ENCODE assay signal across 8 mouse cellular contexts in genomic region chr16:18425475-18426214, GRCm38 (mm10). TPM values are rescaled to one million over a fixed set of nuclear protein-coding genes. Genes with fewer than 3 reads are reported as not detected.
A peak's percentile ranks its signal among the peaks of the same experiment; 100 is the strongest.
DNase-seq lines count a peak whose midpoint lies in the region; ATAC-seq and TF ChIP-seq lines count a peak whose summit lies in the region.

No protein-coding gene starts in this region.

- TF ChIP-seq EP300 in MEL (IDR thresholded peaks at IDR 0.05; ENCODE audit: low read depth in 1 of 2, low read length in 2 of 2), result no peak
- no peak for TF ChIP-seq EP300 in liver, embryonic 14.5 days (IDR thresholded peaks at IDR 0.05; ENCODE audit: low read depth)

- intact Hi-C loops in left cerebral cortex, postnatal 25 days (cut with DNase I), result loop anchor here (1.0 kb wide), 1 partner anchor 80 kb away; no protein-coding TSS in a partner anchor

- DNase-seq in kidney, postnatal 14 days, result no peak
- DNase-seq in MEL (ENCODE audit: low read depth, low spot score), result peak; percentile 53
- no peak for DNase-seq in liver, embryonic 14.5 days (ENCODE audit: low read depth in 3 of 3, low spot score in 3 of 3)
- DNase-seq in left cerebral cortex, postnatal 25 days (ENCODE audit: low spot score in 2 of 2), result no peak
- no peak for DNase-seq in adrenal gland, postnatal 36 days
- no peak for DNase-seq in yolk sac, embryonic 10.5 days (ENCODE audit: low spot score)

- H3K9me3 ChIP-seq in kidney, embryonic 15.5 days (replicated peaks), result no peaks in the 10 kb centered on the region
- H3K9me3 ChIP-seq in MEL (replicated peaks; ENCODE audit: insufficient read depth, low read length), result no peaks in the 10 kb centered on the region
- no peaks in the 10 kb centered on the region for H3K9me3 ChIP-seq in heart, embryonic 15.5 days (replicated peaks)
- no peaks in the 10 kb centered on the region for H3K9me3 ChIP-seq in liver, embryonic 14.5 days (ENCODE audit: control insufficient read depth, low read length)

- peak overlapping the region; percentile 77 for H3K4me2 ChIP-seq in kidney, embryonic 15.5 days
- peak overlapping the region; percentile 90 for H3K4me2 ChIP-seq in heart, embryonic 15.5 days
- peak overlapping the region; percentile 96 for H3K4me2 ChIP-seq in liver, embryonic 14.5 days (ENCODE audit: low read depth)

- H3K4me3 ChIP-seq in kidney, embryonic 15.5 days (replicated peaks), result peak overlapping the region; percentile 85
- H3K4me3 ChIP-seq in MEL (ENCODE audit: control insufficient read depth in 1 of 2, insufficient read depth in 1 of 2, low read depth in 2 of 2, low read length in 2 of 2), result peak overlapping the region; percentile 80 to 100
- peak overlapping the region; percentile 89 for H3K4me3 ChIP-seq in heart, embryonic 15.5 days
- peak overlapping the region; percentile 82 to 96 for H3K4me3 ChIP-seq in liver, embryonic 14.5 days (ENCODE audit: insufficient read depth in 1 of 2, low read depth in 2 of 2, low read length in 2 of 2)

- no peak for TF ChIP-seq CTCF in MEL (IDR thresholded peaks at IDR 0.05 in 2 of 3, conservative IDR thresholded peaks at IDR 0.05 in 1 of 3; ENCODE audit: control insufficient read depth in 1 of 3, insufficient read depth in 1 of 3, low read depth in 2 of 3, low read length in 3 of 3, poor library complexity in 1 of 3, severe bottlenecking in 1 of 3)
- TF ChIP-seq CTCF in liver, embryonic 14.5 days (IDR thresholded peaks at IDR 0.05; ENCODE audit: low read depth), result no peak

- TF ChIP-seq RAD21 in MEL (IDR thresholded peaks at IDR 0.05; ENCODE audit: low read depth, low read length), result no peak

- peak overlapping the region; percentile 84 for H3K27ac ChIP-seq in kidney, embryonic 15.5 days
- peak overlapping the region; percentile 52 for H3K27ac ChIP-seq in MEL (ENCODE audit: control insufficient read depth, low read depth, low read length)
- peak overlapping the region; percentile 82 for H3K27ac ChIP-seq in heart, embryonic 15.5 days
- peak overlapping the region; percentile 98 for H3K27ac ChIP-seq in liver, embryonic 14.5 days

- 21% methylated on average over 10 of the region's 10 CpGs for WGBS in kidney, embryonic 15.5 days
- 17% methylated on average over 10 of the region's 10 CpGs for WGBS in heart, embryonic 15.5 days
- WGBS in liver, embryonic 14.5 days (ENCODE audit: insufficient replicate concordance), result 8% methylated on average over 10 of the region's 10 CpGs

- TF ChIP-seq POLR2A in MEL (IDR thresholded peaks at IDR 0.05; ENCODE audit: control insufficient read depth in 1 of 2, insufficient read depth in 1 of 2, low read depth in 1 of 2, low read length in 2 of 2, poor library complexity in 1 of 2), result no peak

- peaks cover 39% of the 10 kb centered on the region for H3K4me1 ChIP-seq in kidney, embryonic 15.5 days
- H3K4me1 ChIP-seq in MEL (ENCODE audit: control insufficient read depth in 1 of 2, insufficient read depth in 2 of 2, low read length in 2 of 2), result peaks cover 31 to 37% of the 10 kb centered on the region in 2 experiments
- H3K4me1 ChIP-seq in heart, embryonic 15.5 days (replicated peaks), result peaks cover 41% of the 10 kb centered on the region
- peaks cover 33 to 39% of the 10 kb centered on the region in 2 experiments for H3K4me1 ChIP-seq in liver, embryonic 14.5 days (replicated peaks; ENCODE audit: control insufficient read depth in 2 of 2, insufficient read depth in 2 of 2, low read length in 1 of 2)

- H3K9ac ChIP-seq in kidney, embryonic 15.5 days, result peak overlapping the region; percentile 78
- H3K9ac ChIP-seq in MEL (ENCODE audit: control insufficient read depth, low read depth, low read length, poor library complexity, severe bottlenecking), result peak overlapping the region; percentile 88
- peak overlapping the region; percentile 92 for H3K9ac ChIP-seq in heart, embryonic 15.5 days
- peak overlapping the region; percentile 91 for H3K9ac ChIP-seq in liver, embryonic 14.5 days (replicated peaks)

- ATAC-seq in kidney, embryonic 15.5 days (replicated peaks; ENCODE audit: low FRiP score), result peak; percentile 4; the same call in 1 of the 2 replicates
- no peak; the same call in none of the 2 replicates for ATAC-seq in heart, embryonic 15.5 days (replicated peaks; ENCODE audit: insufficient number of reproducible peaks, insufficient read depth, low FRiP score, low read depth)
- ATAC-seq in liver, embryonic 14.5 days (ENCODE audit: insufficient read depth), result no peak

- peaks cover 21% of the 10 kb centered on the region for H3K36me3 ChIP-seq in kidney, embryonic 15.5 days
- peaks cover 0 to 42% of the 10 kb centered on the region in 2 experiments; a peak in 3 of 4 replicates for H3K36me3 ChIP-seq in MEL (ENCODE audit: control insufficient read depth in 1 of 2, insufficient read depth in 2 of 2, low read length in 2 of 2)
- peaks cover 14% of the 10 kb centered on the region; the same call in 1 of the 2 replicates for H3K36me3 ChIP-seq in heart, embryonic 15.5 days
- H3K36me3 ChIP-seq in liver, embryonic 14.5 days (replicated peaks; ENCODE audit: control insufficient read depth, insufficient read depth, low read depth), result peaks cover 34% of the 10 kb centered on the region

- no peaks in the 10 kb centered on the region for H3K27me3 ChIP-seq in kidney, embryonic 15.5 days
- no peaks in the 10 kb centered on the region for H3K27me3 ChIP-seq in MEL (ENCODE audit: control insufficient read depth in 1 of 2, insufficient read depth in 2 of 2, low read length in 2 of 2)
- H3K27me3 ChIP-seq in heart, embryonic 15.5 days, result no peaks in the 10 kb centered on the region
- no peaks in the 10 kb centered on the region for H3K27me3 ChIP-seq in liver, embryonic 14.5 days (ENCODE audit: control insufficient read depth, insufficient read depth, low read length)

- peaks cover 30% of the 10 kb centered on the region for H3K79me2 ChIP-seq in MEL (ENCODE audit: control insufficient read depth, insufficient read depth, low read length, poor library complexity)

TF ChIP-seq in MEL, 35 proteins besides CTCF, POLR2A, EP300 and RAD21:
- no peak for TF ChIP-seq HCFC1 (IDR thresholded peaks at IDR 0.05; ENCODE audit: low read depth, low read length)
- TF ChIP-seq BHLHE40 (IDR thresholded peaks at IDR 0.05; ENCODE audit: borderline replicate concordance, low read depth, low read length), result no peak
- no peak for TF ChIP-seq ZNF384 (IDR thresholded peaks at IDR 0.05; ENCODE audit: low read depth, low read length)
- no peak for TF ChIP-seq MAFK (IDR thresholded peaks at IDR 0.05; ENCODE audit: borderline replicate concordance, low read depth, low read length)
- TF ChIP-seq USF1 (IDR thresholded peaks at IDR 0.05; ENCODE audit: low read depth, low read length), result no peak
- no peak for TF ChIP-seq KAT2A (conservative IDR thresholded peaks at IDR 0.05; ENCODE audit: low read depth, low read length)
- no peak for TF ChIP-seq GABPA (IDR thresholded peaks at IDR 0.05; ENCODE audit: low read depth, low read length)

RNA-seq across cellular contexts. Expression of gene Txnrd2, which starts 0.5 kb away (rescaled TPM):
- polyA plus RNA-seq in kidney, embryonic 15.5 days (2015; fragmentation: Nextera tagmentation; extraction: Ambion mirVana), result 28.1 and 29.1 TPM in 2 replicates
- 25.7 and 31.2 TPM in 2 replicates for total RNA-seq in MEL (2012; rRNA removed)
- polyA plus RNA-seq in MEL (2012; ENCODE audit: insufficient read depth in 1 of 2, insufficient read length in 2 of 2, low read depth in 1 of 2, low replicate concordance in 2 of 2, missing spikeins in 1 of 2), result 10 to 100 TPM in 1 of 2 experiments, not detected in 1; 46.8 TPM
- polyA plus RNA-seq in heart, embryonic 15.5 days (2015; fragmentation: Nextera tagmentation; extraction: Ambion mirVana), result 35.3 and 37.7 TPM in 2 replicates
- 79.9 and 113 TPM in 2 replicates for polyA plus RNA-seq in liver, embryonic 14.5 days (2012; rRNA removed)
- polyA plus RNA-seq in liver, embryonic 14.5 days (2014; fragmentation: Nextera tagmentation; extraction: Ambion mirVana), result 110 and 112 TPM in 2 replicates
- 10 to 100 TPM; 24.6 to 25.3 TPM for total RNA-seq in left cerebral cortex, postnatal 25 days (2021)
- 10 to 100 TPM; 73.3 to 97.3 TPM for total RNA-seq in adrenal gland, postnatal 36 days (2021)

RNA-seq across cellular contexts. Expression of gene Comt, which starts 1.0 kb away (rescaled TPM):
- polyA plus RNA-seq in kidney, embryonic 15.5 days (2015; fragmentation: Nextera tagmentation; extraction: Ambion mirVana), result 97.2 and 103 TPM in 2 replicates
- 48.8 and 62.5 TPM in 2 replicates for total RNA-seq in MEL (2012; rRNA removed)
- 10 to 100 TPM in 1 of 2 experiments, not detected in 1; 71.8 TPM for polyA plus RNA-seq in MEL (2012; ENCODE audit: insufficient read depth in 1 of 2, insufficient read length in 2 of 2, low read depth in 1 of 2, low replicate concordance in 2 of 2, missing spikeins in 1 of 2)
- polyA plus RNA-seq in heart, embryonic 15.5 days (2015; fragmentation: Nextera tagmentation; extraction: Ambion mirVana), result 113 and 129 TPM in 2 replicates
- 73.8 and 84.7 TPM in 2 replicates for polyA plus RNA-seq in liver, embryonic 14.5 days (2012; rRNA removed)
- 69.8 and 80.4 TPM in 2 replicates for polyA plus RNA-seq in liver, embryonic 14.5 days (2014; fragmentation: Nextera tagmentation; extraction: Ambion mirVana)
- 10 to 100 TPM; 91.5 to 92.9 TPM for total RNA-seq in left cerebral cortex, postnatal 25 days (2021)
- 100 to 1,000 TPM; 193 to 249 TPM for total RNA-seq in adrenal gland, postnatal 36 days (2021)
